Mouse (Mus musculus): ENCODE data around the gene Hist1h2aa.

The Hist1h2aa gene

DNA sequence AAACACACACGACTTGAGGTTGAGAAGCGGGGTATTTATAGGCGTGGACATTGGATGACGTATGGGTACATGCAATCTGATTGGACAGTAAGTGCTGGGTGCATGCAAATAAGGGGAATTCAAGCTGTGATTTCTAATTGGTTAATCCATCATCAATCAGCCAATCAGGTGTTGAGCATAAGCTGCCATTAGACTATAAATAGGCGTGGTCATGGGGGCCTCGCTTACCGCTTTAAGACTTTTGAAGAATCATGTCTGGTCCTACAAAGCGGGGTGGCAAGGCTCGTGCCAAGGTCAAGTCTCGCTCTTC lies at the start of gene Hist1h2aa:
Gene Hist1h2aa (plus strand): TSS at position 252 of the 310 bp plus-strand sequence.
- no peak for DNase-seq

DNA sequence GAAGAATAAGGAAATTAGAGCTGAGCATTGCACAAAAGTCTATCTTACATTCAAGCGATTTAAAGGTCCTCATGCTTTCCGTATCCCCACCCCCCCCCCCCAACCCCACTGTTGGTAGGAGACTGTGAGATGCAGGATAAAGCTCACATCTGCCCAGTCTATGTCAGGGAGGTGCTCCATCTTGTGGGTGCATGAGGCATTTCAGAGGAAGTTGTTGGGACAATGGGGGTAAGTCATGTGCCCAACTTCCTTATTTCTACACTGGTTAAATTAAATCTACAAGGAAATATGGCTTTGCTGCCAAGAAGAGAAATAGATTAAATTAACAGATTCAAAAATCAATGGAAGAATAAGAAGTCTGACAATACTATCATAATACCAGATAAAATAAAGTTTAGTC lies 48.7 kb upstream of the Hist1h2aa start:
- no peak for DNase-seq

DNA sequence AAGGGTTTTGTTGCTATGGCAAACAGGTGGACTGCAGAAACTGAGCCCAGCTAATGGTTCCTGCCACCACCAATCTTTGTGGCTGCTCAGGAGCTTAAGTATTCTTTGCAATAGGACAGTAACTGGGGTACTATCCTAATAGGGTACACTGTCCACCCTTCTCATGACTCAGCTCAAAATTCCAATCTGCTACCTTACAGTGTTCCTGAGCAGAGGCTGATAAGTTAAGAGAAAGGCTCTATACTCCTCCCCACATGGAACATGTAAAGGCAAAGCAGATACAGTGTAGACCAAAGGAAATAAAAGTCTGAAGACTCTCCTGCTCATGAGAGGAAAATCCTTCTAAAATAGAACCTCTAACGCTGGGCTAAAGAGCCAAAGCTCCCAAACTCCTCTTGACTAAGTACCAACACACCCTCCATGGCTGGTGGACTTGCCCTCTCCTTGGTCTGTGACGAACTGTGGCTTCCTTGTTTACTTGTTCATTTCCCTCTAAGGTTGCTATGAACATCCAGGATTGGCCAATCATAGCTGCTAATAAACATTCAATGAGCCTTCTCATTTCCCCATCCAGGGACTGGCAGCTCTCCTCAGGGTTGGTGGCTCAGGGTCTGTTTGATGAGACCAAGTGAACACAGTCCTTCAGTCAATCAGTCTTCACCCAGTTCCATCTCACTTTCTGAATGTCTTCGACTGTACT lies 47.1 kb upstream of the Hist1h2aa start:
- DNase-seq, result no peak

DNA sequence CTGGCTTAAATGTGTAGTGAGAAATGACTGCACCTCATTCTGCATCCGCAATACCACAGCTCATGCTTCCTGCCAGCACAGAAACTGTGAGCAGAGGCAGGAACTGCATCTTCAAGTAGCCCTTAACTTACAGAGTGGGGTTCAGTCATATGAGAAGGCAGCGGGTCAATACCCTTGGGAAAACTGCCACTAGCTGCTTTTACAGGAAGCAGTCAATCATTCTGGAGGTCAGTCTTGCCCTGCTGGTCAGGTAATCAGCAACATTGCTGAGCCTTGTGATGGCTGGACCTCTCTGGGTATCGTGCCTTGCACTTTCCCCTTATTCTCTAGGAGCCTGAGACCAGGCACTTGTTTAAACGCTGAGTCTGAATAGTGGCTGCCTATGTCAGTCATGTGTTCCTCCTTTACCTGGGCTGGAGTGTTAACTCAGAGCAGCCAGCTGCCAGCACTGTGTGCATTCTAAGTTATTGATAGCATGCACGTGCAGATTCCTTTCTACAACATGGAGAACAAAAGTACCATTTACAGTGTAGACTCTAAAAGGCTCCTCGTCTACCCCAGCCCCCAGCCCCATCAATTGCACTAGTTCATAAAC lies 45.2 kb upstream of the Hist1h2aa start:
- DNase-seq, result peak; percentile 82

DNA sequence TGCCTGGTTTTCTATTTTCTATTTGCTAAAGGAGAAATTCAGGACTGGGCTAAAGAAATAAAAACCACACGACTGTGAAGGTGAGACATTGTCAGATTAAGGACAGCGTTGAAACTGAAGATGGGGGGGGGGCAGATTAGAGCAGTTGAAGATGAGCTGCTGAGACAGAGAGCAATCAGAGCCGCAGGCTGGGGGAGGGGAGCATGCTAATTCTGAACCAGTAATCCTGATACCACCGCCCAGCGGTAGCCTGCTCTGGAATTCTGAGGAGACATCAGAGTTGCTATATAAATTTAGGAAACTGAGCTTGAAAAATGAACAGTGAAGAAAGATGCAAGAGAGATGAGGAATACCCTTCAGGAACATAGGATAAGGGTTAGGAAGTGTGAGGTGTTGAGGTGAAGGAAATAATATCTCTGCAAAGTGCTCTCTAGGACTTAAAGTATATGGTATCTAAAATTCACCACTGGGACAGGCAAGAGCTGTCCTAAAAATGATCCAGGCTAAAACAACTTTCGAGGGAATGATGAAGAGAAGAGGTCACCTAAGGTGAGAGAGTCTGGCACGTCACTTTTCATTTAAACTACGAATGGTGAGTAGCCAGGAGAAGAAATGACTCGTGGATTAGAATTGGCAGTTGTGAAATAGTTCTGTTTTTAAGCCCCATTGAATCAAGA lies 41.5 kb upstream of the Hist1h2aa start:
- DNase-seq, result no peak

DNA sequence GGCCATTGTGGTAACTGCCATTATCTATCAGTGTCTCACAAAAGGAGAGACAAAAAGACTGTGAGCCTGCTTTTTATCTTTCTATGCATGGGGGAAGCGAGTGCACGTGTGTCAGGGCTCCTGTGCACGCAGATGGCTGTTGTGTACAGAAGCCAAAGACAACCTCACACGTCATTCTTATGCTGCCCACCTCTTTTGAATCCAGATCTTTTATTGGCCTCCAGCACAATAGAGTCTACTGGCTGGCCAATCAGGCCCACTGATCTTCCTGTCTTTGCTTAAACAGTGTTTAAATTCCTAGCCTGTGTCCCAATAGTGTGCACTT lies 41.0 kb upstream of the Hist1h2aa start:
- no peak for DNase-seq

DNA sequence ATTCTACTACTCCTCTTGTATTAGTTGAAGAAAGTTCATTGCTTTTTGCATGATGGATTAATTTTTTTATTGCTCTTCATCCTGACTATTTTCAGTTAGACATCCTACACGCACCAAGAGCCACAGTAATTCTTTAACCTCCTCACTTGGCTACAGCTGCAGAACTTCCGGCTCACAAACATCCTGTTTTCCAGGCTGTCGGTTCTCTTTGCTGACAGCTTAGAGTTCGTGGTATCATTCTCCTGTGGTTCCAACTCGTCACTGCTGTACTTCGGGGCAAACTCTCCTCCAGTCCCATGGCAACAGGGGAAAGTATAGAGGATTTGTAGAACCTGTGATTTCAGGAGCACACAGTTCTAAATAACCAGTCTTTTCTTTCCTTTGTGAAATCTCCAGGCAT lies 36.0 kb upstream of the Hist1h2aa start:
- peak; percentile 58 for DNase-seq

DNA sequence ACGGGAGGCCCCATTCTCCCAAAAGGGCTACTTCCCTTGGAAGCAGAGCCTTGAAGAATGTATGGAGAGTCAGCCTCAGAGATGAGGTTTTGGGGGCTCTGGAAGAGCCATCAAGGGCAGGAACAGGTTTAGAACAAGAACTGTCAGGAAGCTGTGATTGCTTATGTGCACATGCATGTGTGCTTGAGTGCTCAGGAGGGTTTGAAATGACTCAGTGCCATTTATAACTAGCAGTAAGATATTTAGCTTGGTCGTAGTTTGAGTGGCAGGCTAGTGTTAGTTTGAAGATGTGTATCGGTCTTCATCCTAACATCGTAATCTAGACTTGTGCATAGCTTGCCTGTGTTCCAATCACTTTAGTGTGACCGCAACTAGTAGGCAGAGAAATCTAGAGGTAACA lies 27.4 kb upstream of the Hist1h2aa start:
- DNase-seq, result no peak

DNA sequence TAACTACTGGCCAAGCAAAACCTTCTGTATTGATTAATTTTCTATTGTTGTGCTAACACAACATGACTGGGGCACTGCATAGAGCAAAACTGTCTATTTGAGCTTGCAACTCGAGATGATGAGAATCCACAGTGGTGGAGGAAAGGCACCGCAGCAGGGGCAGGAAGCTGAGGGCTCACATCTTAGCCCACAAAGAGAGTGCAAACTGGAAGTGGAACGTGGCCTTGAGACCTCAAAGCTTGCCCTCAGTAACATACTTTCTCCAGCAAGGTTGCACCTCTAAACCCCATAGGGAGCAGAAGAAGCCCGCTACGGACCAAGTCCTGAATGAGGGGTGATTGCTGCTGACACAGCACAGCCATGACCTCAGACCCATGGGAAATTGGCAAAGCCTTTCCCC lies 24.1 kb upstream of the Hist1h2aa start:
- no peak for DNase-seq

DNA sequence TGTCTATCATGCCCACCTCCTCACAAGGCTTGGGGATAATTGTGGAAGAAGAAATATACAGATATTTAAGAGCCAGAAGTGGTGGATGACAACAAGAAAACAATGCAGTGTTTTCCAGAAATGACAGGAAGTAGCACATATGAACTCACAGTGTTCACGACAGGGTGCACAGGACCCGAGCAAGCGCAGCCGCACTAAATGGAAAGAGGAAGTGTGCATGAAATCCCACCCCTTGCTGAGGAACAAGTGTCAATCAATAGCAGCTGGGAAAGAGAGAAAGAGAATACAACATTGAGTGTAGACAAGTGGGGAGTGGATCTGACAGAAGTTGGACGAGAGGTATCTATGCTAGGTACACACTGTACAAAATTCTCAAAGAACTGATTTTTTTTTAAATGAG lies 22.9 kb upstream of the Hist1h2aa start:
- no peak for DNase-seq

DNA sequence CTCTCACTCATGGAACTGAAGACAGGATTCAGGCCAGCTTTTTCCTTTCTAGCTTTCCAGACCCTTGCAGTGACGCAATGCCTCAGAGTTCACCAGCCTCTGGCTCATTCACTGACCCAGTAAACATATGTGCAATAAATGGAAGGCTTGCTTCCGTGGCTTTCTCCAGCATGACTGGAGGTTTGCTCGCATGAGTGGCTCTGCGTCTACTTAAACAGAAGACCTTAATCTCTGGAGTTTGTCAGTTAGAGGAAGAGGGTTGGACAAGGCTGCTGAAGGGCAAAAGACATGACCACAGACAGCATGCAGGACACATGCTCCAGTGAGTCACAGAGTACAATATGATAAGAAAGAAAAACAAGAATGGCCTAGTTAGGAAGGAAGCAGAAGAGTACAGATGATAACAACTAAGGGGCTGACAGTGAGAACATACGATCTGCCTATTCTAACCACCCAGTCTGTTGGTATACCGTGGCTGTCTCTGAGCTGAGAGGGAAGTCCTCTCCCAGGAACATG lies 20.4 kb upstream of the Hist1h2aa start:
- peak; percentile 38 for DNase-seq

DNA sequence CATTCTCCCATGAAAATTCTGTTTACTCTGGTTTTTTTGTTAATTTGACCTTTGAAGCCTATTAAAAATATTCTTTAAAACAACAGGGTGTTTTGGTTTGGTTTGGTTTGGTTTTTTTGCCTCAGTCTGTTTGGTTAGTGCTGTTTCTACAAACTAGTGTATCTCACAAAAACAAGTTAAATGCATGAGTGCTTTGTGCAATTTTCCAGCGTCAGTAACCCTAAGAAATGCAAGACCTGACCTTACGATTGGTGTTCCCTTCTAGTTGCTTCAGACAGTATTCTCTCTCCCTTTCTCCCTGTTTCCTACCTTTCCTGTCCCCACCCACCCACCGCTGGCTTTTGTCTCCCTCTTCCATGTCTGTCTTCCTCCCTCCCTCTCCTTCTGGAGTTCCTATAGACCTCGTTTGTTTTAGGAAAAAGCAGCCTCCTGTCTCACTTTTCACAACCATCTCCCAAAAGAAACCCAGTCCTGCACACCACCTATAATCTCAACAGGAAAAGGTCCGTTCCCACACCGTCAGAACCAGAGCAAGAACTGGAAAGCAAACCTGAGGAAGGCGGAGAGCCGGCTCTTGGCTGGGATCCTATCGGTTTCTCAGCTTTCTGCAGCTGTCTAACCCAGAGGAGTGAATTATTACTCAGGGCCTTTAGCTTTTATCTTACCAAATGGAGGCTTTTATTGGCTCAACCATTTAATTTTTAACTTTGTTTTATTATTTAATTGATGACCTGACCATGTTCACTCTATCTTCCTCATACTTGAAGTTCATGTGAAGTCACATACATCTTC lies 19.7 kb upstream of the Hist1h2aa start, which contains the start of gene Slc17a4:
Gene Slc17a4 (minus strand): TSS at position 634 of the 792 bp plus-strand sequence.
- DNase-seq, result peak; percentile 65

DNA sequence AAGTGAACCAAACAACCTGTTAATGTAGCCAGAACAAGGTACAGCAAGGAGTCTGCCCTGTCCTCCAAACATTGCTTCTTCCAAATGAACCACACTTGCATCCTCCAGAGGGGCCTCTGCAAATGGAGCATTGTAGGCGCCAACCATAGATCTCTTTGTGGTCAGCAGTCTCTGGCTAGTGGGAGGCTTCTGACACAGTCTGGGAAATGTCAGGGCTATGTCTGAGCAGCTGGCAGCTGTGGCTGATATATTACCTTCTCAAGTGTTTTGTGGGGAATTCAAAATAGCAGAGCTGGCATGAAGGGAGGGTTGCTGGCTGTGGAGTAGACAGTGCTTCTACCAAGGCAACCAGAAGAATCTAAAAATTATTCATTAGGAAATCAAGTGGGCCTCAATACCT lies 18.1 kb upstream of the Hist1h2aa start:
- DNase-seq, result no peak

DNA sequence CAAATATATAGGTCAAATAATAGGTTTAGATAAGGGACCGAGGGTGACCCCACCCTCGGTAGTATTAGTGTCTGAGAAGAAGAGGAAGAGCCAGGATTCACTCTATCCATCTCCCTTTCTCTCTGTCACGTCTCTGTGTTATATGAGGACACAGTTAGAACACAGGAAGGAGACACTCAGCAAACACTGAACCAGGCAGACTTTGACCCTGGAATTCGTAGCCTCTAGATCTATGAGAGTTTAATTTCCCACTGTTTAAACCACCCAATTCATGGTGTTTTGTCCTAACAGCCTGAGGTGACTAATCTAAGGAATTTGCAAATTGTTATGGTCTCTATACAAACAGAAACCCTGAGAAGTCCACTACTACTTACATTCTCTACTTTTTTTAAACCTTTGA lies 16.6 kb upstream of the Hist1h2aa start:
- peak; percentile 64 for DNase-seq

DNA sequence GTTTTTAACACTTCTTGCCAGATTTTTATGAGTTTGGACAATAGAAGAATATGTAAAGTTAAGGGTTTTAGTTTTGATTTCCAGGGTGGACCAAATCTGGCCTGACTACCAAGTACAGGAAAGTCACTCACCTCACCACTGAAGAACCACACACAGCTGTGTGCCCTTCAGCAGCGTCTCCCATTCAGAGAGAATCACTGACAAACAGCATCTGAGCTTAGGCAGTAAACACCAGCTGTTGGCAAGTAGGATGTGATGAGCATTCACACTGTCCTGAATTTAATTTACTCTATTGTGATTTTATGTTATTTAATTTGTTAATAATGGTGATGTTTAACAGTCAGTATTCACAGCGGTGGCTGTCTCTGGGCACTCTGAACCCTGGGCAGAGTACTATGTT lies 8.5 kb upstream of the Hist1h2aa start:
- DNase-seq, result no peak

DNA sequence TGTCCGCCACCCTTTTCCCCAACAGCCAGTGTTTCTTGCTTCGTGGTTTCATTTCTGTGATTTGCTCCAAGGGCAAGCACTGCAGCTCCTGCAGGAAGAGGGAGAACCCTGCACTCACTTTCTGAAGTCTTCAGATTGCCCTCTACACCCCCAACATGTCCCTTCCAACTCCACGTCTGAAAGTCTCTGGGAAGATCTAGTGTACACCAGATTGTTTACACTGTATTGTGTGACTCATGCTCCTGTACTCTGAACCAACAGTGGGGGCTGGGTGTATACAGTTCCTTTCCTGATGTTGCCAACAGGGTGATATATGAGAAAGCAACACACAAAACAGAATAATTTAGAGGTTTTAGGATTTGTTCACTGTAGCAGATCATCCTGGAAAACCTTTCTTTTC lies 5.6 kb upstream of the Hist1h2aa start:
- DNase-seq, result no peak

DNA sequence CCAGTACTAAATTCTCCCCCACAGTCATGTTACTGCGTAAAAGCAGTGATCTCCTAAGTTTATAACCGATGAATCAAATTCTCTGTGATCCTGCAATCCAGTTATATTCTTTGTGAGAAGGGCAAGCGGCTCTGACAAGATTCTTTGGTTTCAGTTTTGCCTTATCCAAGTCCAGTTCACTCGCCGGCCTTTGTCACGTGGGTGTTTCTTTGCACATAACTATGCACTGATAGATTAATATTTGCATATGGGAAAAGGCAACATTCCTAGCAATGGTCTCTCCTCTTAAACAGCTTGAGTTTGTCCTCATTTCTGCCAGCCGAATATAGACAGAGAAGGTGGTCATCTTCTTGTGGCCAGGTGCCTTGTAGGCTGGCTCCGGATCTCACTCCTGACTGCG lies 3.8 kb upstream of the Hist1h2aa start:
- DNase-seq, result no peak

DNA sequence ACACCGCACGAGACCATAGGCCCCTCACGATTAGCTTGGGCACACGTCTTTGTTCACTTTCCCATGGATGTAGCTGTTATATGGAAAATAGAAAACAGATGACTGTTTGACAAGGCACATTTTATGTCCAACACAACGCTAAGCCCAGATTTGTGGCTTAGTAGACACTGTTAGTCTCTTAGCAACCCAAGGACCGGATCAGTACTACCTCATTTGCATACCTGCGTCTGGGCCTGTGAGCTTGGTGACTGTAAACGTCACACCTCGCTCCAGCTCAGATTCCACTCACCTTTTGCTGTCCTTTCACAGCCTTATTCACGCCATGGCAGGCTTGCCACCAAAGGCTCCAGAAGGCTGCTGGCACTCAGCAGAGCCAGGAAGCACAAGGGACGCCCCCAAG lies 3.4 kb upstream of the Hist1h2aa start:
- DNase-seq, result no peak

DNA sequence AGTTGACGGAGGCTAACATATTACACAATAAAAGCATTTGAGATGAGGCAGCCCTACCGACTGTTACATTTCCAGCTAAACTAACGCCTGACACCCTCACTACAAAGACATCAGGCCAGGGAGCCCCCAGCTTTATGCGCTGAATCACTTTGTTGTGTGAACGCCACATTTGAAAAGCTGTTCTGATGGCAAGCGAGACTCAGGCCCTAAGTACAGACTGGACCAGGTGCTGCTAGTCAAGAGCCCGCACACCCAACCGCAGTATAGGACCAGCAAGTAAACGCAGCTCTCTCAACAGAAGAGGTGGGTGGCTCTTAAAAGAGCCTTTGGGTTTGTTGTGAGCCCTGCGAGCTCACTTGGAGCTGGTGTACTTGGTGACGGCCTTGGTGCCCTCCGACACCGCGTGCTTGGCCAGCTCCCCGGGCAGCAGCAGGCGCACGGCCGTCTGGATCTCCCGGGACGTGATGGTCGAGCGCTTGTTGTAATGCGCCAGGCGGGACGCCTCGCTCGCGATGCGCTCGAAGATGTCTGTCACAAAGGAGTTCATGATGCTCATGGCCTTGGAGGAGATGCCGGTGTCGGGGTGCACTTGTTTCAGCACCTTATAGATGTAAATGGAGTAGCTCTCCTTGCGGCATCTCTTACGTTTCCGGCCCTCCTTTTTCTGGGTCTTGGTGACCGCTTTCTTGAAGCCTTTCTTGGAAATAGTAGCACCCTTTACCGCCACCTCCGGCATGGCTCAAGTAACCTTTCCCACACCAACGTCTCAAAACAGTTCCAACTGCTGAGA lies 646 bp upstream of the Hist1h2aa start, which contains the start of gene Hist1h2ba:
Gene Hist1h2ba (minus strand): TSS at position 736 of the 790 bp plus-strand sequence.
- no peak for DNase-seq

DNA sequence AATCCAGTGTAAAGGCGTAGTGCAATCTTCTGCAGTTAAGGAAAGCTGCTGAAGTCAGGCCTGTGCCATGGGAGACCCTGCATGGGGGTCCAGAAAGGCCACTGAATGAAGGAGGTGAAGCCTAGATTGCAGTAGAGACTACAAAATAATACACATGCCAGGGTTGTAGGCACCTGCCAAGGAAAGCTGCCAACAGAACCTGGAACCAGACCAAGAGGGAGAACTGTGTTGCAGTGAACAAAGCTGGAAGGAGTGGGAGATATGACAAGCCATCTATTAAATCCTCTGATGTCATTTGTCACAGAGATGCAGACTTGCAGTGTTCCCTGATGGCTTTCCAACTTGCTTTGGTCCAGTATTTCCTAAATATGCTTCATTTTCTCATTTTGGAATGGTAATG lies 4.4 kb downstream of the Hist1h2aa start:
- DNase-seq, result peak; percentile 44

DNA sequence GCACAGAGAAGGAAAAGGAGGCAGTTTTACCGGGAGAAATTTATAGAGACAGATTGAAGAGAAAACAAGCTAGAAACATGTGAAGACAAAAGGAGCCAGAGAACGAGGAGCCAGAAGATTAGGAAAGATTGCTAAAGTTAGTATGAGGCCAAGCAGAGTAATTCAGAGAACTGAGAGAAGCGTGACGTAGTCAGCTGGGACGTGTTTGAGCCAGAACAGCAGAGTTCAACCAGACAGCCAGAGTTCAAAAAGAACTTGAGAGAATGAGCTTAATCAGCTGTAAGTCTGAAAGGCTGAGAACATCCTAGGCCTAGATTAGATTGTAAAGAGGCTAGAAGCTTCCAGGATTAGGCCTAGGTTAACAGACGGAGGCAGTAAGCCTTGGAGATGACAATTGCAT lies 6.0 kb downstream of the Hist1h2aa start:
- DNase-seq, result peak; percentile 40

DNA sequence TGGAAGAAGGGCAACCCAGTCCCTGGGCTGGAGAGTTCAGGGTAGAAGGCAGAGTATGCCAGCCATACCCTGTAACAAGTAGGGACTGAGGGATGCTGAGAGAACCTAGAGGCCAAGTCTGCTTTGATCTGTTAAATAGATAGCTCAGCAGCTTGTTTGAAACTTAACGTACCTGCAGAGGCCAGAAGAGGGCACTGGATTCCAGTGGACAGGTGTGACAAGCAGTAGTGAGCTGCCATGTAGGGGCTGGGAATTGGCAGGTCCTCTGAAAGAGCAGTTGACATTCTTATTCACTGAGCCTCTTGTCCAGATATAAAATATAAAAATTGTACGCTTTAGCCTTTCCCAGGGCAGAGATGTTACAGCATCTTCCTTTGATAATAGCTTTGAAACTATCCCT lies 8.6 kb downstream of the Hist1h2aa start:
- no peak for DNase-seq

DNA sequence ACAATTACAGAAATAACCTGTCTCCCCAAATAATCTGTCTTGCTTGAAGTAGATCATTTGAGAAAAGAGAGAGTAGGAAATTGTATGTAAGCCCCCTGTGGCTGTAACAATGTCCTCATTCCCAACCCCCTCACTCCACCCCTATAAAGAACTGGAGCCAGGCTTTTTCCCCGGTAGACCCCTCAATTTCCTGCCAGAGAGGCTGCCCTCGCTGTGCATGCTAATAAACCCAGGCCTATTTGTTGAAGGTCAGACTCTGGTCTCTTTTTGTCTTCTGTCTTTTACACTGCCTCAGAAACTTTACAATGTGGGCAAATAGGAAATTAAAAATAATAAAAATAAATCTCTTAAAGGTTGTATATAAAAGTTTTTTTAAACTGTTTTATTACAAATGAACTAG lies 12.0 kb downstream of the Hist1h2aa start:
- DNase-seq, result no peak
